Mouse (Mus musculus) embryonic facial prominence, embryonic 15.5 days (tissue): ENCODE measurements at regions not wholly inside any gene's neighbourhood (a gene's known extent, or its start where the extent isn't known, plus 50 kb on each side); places are given as distances from the start of the nearest gene placed in this dataset.

ENCODE experiments used
- ATAC-seq: fragments of 200-750 bp; cut with Nextera tagmentation; 2 replicates; pipeline ENCODE4 v1.8.0; 2017; ENCODE audit warnings: low read depth, moderate TSS enrichment; ENCODE audit not compliant: insufficient number of reproducible peaks, low FRiP score, low TSS enrichment
- H3K27ac ChIP-seq: fragments of 300-500 bp; sonication (generic); replicated peaks from 2 replicates; pipeline ENCODE4 v1.5.1; 2015; ENCODE audit warnings: mild to moderate bottlenecking, inconsistent platforms
- H3K27me3 ChIP-seq: fragments of 300-500 bp; sonication (generic); 2 replicates; pipeline ENCODE4 v1.6.1; 2015; ENCODE audit warnings: inconsistent platforms
- H3K36me3 ChIP-seq: fragments of 300-500 bp; sonication (generic); 2 replicates; pipeline ENCODE4 v1.6.1; 2015; ENCODE audit warnings: mild to moderate bottlenecking, inconsistent platforms
- H3K4me1 ChIP-seq: fragments of 300-500 bp; sonication (generic); 2 replicates; pipeline ENCODE4 v1.6.1; 2015; ENCODE audit warnings: inconsistent platforms
- H3K4me2 ChIP-seq: fragments of 300-500 bp; sonication (generic); replicated peaks from 2 replicates; pipeline ENCODE4 v1.6.1; 2015; ENCODE audit warnings: mild to moderate bottlenecking, inconsistent platforms
- H3K4me3 ChIP-seq: fragments of 300-500 bp; sonication (generic); replicated peaks from 2 replicates; pipeline ENCODE4 v1.5.1; 2015; ENCODE audit warnings: mild to moderate bottlenecking, inconsistent platforms
- H3K9ac ChIP-seq: fragments of 300-500 bp; sonication (generic); 2 replicates; pipeline ENCODE4 v1.6.1; 2015; ENCODE audit warnings: inconsistent platforms
- H3K9me3 ChIP-seq: fragments of 300-500 bp; sonication (generic); replicated peaks from 2 replicates; pipeline ENCODE4 v1.6.1; 2016; ENCODE audit warnings: inconsistent platforms
- WGBS: fragments of 180-500 bp; shearing (Covaris S2); methylation state at CpG from one replicate; pipeline ENCODE4 v1.1.7; 2015; 5-methylcytosine and 5-hydroxymethylcytosine counted together

DNA sequence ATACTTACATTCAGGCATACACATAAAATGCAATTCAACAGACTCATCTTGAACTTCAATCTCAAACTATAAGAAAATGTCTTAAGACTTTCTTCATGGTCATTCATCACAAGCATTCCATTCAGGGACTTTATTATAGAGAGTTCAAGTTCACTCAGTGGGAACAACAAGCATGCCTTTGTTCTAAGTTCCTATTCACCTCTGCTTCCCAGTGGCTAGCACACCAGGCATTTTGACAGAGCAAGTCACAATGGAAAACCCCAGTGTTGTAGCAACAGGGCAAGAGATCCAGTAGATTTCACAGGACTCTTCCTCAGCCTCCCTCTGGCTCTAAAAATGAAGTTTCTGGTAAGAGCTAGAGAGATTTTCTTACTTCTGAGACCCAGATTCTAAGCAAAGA is 595.8 kb upstream of the Clint1 start:
- no peaks in the 10 kb centered on the region for H3K27me3 ChIP-seq
- no peak for ATAC-seq
- H3K9me3 ChIP-seq = no peaks in the 10 kb centered on the region
- H3K36me3 ChIP-seq = no peaks in the 10 kb centered on the region
- no peaks in the 10 kb centered on the region for H3K4me1 ChIP-seq
- no peak overlapping the region for H3K4me3 ChIP-seq
- no peak overlapping the region for H3K27ac ChIP-seq
- H3K4me2 ChIP-seq = no peak overlapping the region
- no peak overlapping the region for H3K9ac ChIP-seq

GRCm38 (mm10) chr11:45262198-45262597 is 589.7 kb upstream of the Clint1 start:
- Histone ChIP-seq H3K4me1 (peaks cover 5% of the 10 kb centered on the region; the same call in 1 of the 2 replicates), H3K4me2 (no peak overlapping the region), H3K9ac (no peak overlapping the region), H3K27ac (0 out of 2 replicates have a peak overlapping the region, but pooled peaks have one; percentile 22), H3K4me3 (no peak overlapping the region), H3K27me3 (no peaks in the 10 kb centered on the region), H3K36me3 (no peaks in the 10 kb centered on the region), H3K9me3 (no peaks in the 10 kb centered on the region)
- WGBS = 58% methylated on average over 7 of the region's 7 CpGs
- no peak for ATAC-seq

GRCm38 (mm10) chr11:45264001-45264400 is 587.9 kb upstream of the Clint1 start:
- Histone ChIP-seq H3K4me1 (peaks cover 5% of the 10 kb centered on the region; the same call in 1 of the 2 replicates), H3K36me3 (no peaks in the 10 kb centered on the region), H3K27me3 (no peaks in the 10 kb centered on the region), H3K4me3 (no peak overlapping the region), H3K9ac (no peak overlapping the region), H3K27ac (peak overlapping the region; percentile 48; the same call in 1 of the 2 replicates), H3K9me3 (no peaks in the 10 kb centered on the region), H3K4me2 (no peak overlapping the region)
- ATAC-seq = peak; percentile 61
- WGBS = 39% methylated on average over 3 of the region's 3 CpGs

GRCm38 (mm10) chr11:45265171-45265988 is 586.5 kb upstream of the Clint1 start:
- 62% methylated on average over 17 of the region's 17 CpGs for WGBS
- Histone ChIP-seq H3K27ac (peak overlapping the region; percentile 83), H3K9ac (no peak overlapping the region), H3K27me3 (no peaks in the 10 kb centered on the region), H3K4me1 (peaks cover 5% of the 10 kb centered on the region; the same call in 1 of the 2 replicates), H3K4me3 (no peak overlapping the region), H3K4me2 (no peak overlapping the region), H3K9me3 (no peaks in the 10 kb centered on the region), H3K36me3 (no peaks in the 10 kb centered on the region)
- ATAC-seq = peak; percentile 61

- H3K27ac ChIP-seq = peak overlapping the region; percentile 83
- H3K4me1 ChIP-seq = peaks cover 5% of the 10 kb centered on the region; the same call in 1 of the 2 replicates
Observed at GRCm38 (mm10) chr11:45265989-45266302, 585.9 kb upstream of the Clint1 start.

GRCm38 (mm10) chr11:45269215-45269614 is 582.6 kb upstream of the Clint1 start:
- no peak for ATAC-seq
- Histone ChIP-seq H3K4me3 (no peak overlapping the region), H3K9me3 (no peaks in the 10 kb centered on the region), H3K36me3 (no peaks in the 10 kb centered on the region), H3K27me3 (no peaks in the 10 kb centered on the region), H3K4me2 (no peak overlapping the region), H3K9ac (no peak overlapping the region), H3K27ac (no peak overlapping the region), H3K4me1 (peaks cover 7% of the 10 kb centered on the region; the same call in 1 of the 2 replicates)
- WGBS = 67% methylated on average over 5 of the region's 5 CpGs

More at GRCm38 (mm10) chr11:45265989-45266302, 585.9 kb upstream of the Clint1 start:
- H3K9me3 ChIP-seq = no peaks in the 10 kb centered on the region
- H3K4me2 ChIP-seq = no peak overlapping the region
- no peaks in the 10 kb centered on the region for H3K36me3 ChIP-seq
- H3K4me3 ChIP-seq = no peak overlapping the region
- H3K27me3 ChIP-seq = no peaks in the 10 kb centered on the region
- H3K9ac ChIP-seq = no peak overlapping the region
- no peak for ATAC-seq
- 53% methylated on average over 4 of the region's 4 CpGs for WGBS

- ATAC-seq = no peak
- Histone ChIP-seq H3K9me3 (no peaks in the 10 kb centered on the region), H3K4me3 (no peak overlapping the region), H3K27me3 (no peaks in the 10 kb centered on the region), H3K4me2 (no peak overlapping the region), H3K27ac (no peak overlapping the region), H3K4me1 (peaks cover 5% of the 10 kb centered on the region; the same call in 1 of the 2 replicates), H3K36me3 (no peaks in the 10 kb centered on the region), H3K9ac (no peak overlapping the region)
- 55% methylated on average over 3 of the region's 3 CpGs for WGBS
Observed at GRCm38 (mm10) chr11:45271206-45271605, 580.6 kb upstream of the Clint1 start.

DNA sequence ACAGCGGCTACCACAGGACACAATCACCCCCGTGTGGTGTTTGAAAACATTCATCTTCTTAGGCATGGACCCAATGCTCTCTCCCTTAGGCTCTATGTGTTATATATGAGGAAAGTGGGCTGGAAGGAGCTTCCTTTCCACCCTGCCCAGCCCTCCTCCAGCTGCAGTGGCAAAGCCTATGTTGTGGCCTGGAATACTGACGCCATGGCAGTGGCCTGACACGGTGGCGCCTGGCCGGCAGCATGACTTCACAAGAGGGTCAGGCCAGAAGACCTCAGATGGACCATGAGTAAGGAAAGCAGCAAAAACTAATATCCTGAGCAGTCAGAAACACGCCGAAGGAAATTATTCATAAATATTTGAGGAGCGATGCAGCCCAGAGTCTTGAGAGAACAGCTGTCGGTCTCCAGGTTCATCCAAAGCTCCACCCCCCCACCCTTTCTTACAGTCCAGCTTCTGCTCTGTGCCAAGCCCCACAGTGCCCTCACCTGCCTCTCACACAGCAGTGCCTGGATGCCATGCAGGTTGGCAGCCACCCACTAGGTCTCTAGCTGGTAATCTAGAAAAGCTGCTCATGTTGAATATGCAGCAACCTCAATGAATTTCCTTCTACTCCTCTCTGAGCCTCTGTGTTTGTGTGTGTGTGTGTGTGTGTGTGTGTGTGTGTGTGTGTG is 577.3 kb upstream of the Clint1 start:
- Histone ChIP-seq H3K27ac (no peak overlapping the region; the same call in 1 of the 2 replicates), H3K9ac (no peak overlapping the region), H3K36me3 (no peaks in the 10 kb centered on the region), H3K4me1 (peaks cover 5% of the 10 kb centered on the region; the same call in 1 of the 2 replicates), H3K4me2 (no peak overlapping the region), H3K27me3 (no peaks in the 10 kb centered on the region), H3K9me3 (no peaks in the 10 kb centered on the region), H3K4me3 (no peak overlapping the region)
- WGBS = 79% methylated on average over 10 of the region's 10 CpGs
- ATAC-seq = no peak

- Histone ChIP-seq H3K36me3 (no peaks in the 10 kb centered on the region), H3K4me3 (no peak overlapping the region), H3K4me1 (peaks cover 5% of the 10 kb centered on the region; the same call in 1 of the 2 replicates), H3K9me3 (no peaks in the 10 kb centered on the region), H3K9ac (no peak overlapping the region), H3K27ac (no peak overlapping the region), H3K4me2 (no peak overlapping the region), H3K27me3 (no peaks in the 10 kb centered on the region)
- peak; percentile 29; the same call in 1 of the 2 replicates for ATAC-seq
- WGBS = 56% methylated on average over 3 of the region's 3 CpGs
Observed at GRCm38 (mm10) chr11:45275170-45275569, 576.7 kb upstream of the Clint1 start.

DNA sequence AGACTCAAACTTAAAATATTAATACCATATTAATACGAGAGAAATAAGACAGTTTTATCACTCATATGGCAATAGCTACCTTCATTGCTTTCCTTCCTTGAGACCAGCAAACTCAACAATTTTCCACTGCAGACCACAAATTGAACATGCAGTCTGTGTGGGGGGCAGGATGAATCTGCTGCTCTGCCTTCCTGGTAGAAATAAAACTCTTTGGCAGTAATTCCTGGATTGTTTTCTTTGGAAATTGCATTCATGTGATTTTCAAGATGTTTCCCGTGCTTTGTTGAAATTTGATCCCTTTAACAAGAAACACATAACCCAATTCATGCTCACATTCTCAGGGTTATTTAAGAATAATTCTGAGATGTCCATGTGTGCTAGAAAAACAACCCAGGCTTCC is 555.1 kb upstream of the Clint1 start:
- ATAC-seq = peak; percentile 60; the same call in 1 of the 2 replicates
- H3K27me3 ChIP-seq = no peaks in the 10 kb centered on the region
- no peaks in the 10 kb centered on the region for H3K36me3 ChIP-seq
- no peak overlapping the region for H3K4me2 ChIP-seq
- H3K27ac ChIP-seq = peak overlapping the region; percentile 76
- no peak overlapping the region for H3K9ac ChIP-seq
- H3K4me1 ChIP-seq = 0 out of 2 replicates have a peak, but pooled peaks cover 5% of the 10 kb centered on the region
- 21% methylated on average over 2 of the region's 2 CpGs for WGBS
- H3K4me3 ChIP-seq = no peak overlapping the region
- H3K9me3 ChIP-seq = no peaks in the 10 kb centered on the region

DNA sequence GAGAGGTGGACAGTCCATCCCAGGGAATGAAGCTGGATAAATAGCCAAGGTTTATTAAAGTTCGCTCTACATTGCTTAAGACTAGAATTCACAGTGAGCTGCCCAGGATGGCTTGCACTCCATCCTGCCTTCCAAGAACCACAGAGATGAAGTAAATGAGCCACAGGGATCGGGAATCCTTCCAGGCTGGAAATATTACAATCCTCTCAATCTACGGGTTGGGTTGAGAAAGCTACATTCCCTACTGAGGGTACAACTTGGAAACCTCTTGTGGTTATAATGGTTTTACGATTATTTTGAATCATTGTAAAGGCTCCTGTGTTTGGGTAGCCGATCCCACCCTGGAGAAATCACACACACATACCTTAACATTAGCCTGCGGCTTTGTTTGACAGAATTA is 539.9 kb upstream of the Clint1 start:
- Histone ChIP-seq H3K27ac (no peak overlapping the region), H3K4me2 (no peak overlapping the region), H3K9ac (no peak overlapping the region), H3K27me3 (no peaks in the 10 kb centered on the region), H3K36me3 (no peaks in the 10 kb centered on the region), H3K4me3 (no peak overlapping the region), H3K9me3 (no peaks in the 10 kb centered on the region), H3K4me1 (no peaks in the 10 kb centered on the region)
- WGBS = 74% methylated on average over 6 of the region's 6 CpGs
- 0 out of 2 replicates have a peak, but pooled peaks have one; percentile 54 for ATAC-seq
